Comparison of ENCODE assay signal across 8 mouse cellular contexts in genomic region chr4:105122429-105122828, GRCm38 (mm10). TPM values are rescaled to one million over a fixed set of nuclear protein-coding genes. Genes with fewer than 3 reads are reported as not detected.
DNase-seq lines count a peak whose midpoint lies in the region; ATAC-seq and TF ChIP-seq lines count a peak whose summit lies in the region.

No protein-coding gene starts in this region.

- peak; percentile 16 to 77; a peak in 2 of 4 replicates for TF ChIP-seq CTCF in CH12.LX (conservative IDR thresholded peaks at IDR 0.05 in 1 of 2, IDR thresholded peaks at IDR 0.05 in 1 of 2; ENCODE audit: low read depth in 2 of 2, low read length in 2 of 2)

- no peak overlapping the region for H3K9ac ChIP-seq in forebrain, embryonic 11.5 days (ENCODE audit: low read length)
- H3K9ac ChIP-seq in forebrain, embryonic 15.5 days (replicated peaks): no peak overlapping the region
- H3K9ac ChIP-seq in CH12.LX (ENCODE audit: insufficient read depth, low read depth): no peak overlapping the region

- intact Hi-C loops in gastrocnemius, postnatal 14 days (cut with DNase I; ENCODE audit: low total_unique reads): loop anchor here (5.0 to 10.0 kb wide), 2 partner anchors 78 to 210 kb away; partner anchors contain the start of gene Fyb2

- 53% methylated on average over 8 of the region's 8 CpGs for WGBS in forebrain, embryonic 11.5 days
- 50% methylated on average over 8 of the region's 8 CpGs for WGBS in forebrain, embryonic 15.5 days

- no peak for TF ChIP-seq EP300 in CH12.LX (IDR thresholded peaks at IDR 0.05; ENCODE audit: low read length)

- in situ Hi-C loops in CH12.LX (cut with MboI; ENCODE audit: low pct_ligation_motif_present, low pct_unique_long_range_greater_than_20kb, low sequenced_read_pairs): loop anchor here (10.0 kb wide), 1 partner anchor 88 kb away; no protein-coding TSS in a partner anchor

- no peaks in the 10 kb centered on the region for H3K36me3 ChIP-seq in forebrain, embryonic 11.5 days (ENCODE audit: control insufficient read depth, insufficient read depth, low read length)
- H3K36me3 ChIP-seq in forebrain, embryonic 15.5 days: no peaks in the 10 kb centered on the region
- H3K36me3 ChIP-seq in CH12.LX (replicated peaks in 1 of 2; ENCODE audit: control insufficient read depth in 1 of 2, insufficient read depth in 1 of 2, low read length in 1 of 2): no peaks in the 10 kb centered on the region

- no peak for ATAC-seq in forebrain, embryonic 11.5 days (replicated peaks; ENCODE audit: low FRiP score)
- ATAC-seq in forebrain, embryonic 15.5 days (replicated peaks): no peak
- ATAC-seq in megakaryocyte-erythroid progenitor cell, adult 5-6 weeks (replicated peaks; ENCODE audit: low FRiP score, low TSS enrichment, poor library complexity, severe bottlenecking): peak; percentile 70

- DNase-seq in forebrain, embryonic 11.5 days (ENCODE audit: low spot score): peak; percentile 82
- DNase-seq in CH12.LX (ENCODE audit: extremely low read depth): peak; percentile 56
- peak; percentile 58 for DNase-seq in cerebellum, adult 11-12 months
- DNase-seq in gastrocnemius, postnatal 14 days: peak; percentile 61
- peak; percentile 68 for DNase-seq in layer of hippocampus, adult 11-12 months (ENCODE audit: low spot score)
- peak; percentile 33 for DNase-seq in thymus, postnatal 25 days

- H3K4me1 ChIP-seq in forebrain, embryonic 11.5 days (replicated peaks; ENCODE audit: control insufficient read depth, insufficient read depth, low read length): no peaks in the 10 kb centered on the region
- H3K4me1 ChIP-seq in forebrain, embryonic 15.5 days: no peaks in the 10 kb centered on the region
- H3K4me1 ChIP-seq in CH12.LX (ENCODE audit: control insufficient read depth in 1 of 2, insufficient read depth in 2 of 2): no peaks in the 10 kb centered on the region

- no peak overlapping the region for H3K4me3 ChIP-seq in forebrain, embryonic 11.5 days (ENCODE audit: low read depth, low read length)
- H3K4me3 ChIP-seq in forebrain, embryonic 15.5 days: no peak overlapping the region
- H3K4me3 ChIP-seq in CH12.LX (replicated peaks in 1 of 3; ENCODE audit: low read depth in 2 of 3, low read length in 2 of 3, poor library complexity in 1 of 3): no peak overlapping the region

- H3K27ac ChIP-seq in forebrain, embryonic 11.5 days (ENCODE audit: low read depth, low read length): no peak overlapping the region
- no peak overlapping the region for H3K27ac ChIP-seq in forebrain, embryonic 15.5 days (replicated peaks)
- H3K27ac ChIP-seq in CH12.LX (ENCODE audit: insufficient read depth, low read depth): no peak overlapping the region

- dilution Hi-C loops in CH12.LX (cut with MboI; ENCODE audit: extremely low pct_ligation_motif_present, extremely low pct_unique_long_range_greater_than_20kb, low sequenced_read_pairs): no loop called here

- H3K4me2 ChIP-seq in forebrain, embryonic 11.5 days (ENCODE audit: low read depth, low read length, severe bottlenecking): no peak overlapping the region
- H3K4me2 ChIP-seq in forebrain, embryonic 15.5 days (replicated peaks): no peak overlapping the region
- no peak overlapping the region for H3K4me2 ChIP-seq in CH12.LX (ENCODE audit: insufficient read depth, low read depth, poor library complexity, severe bottlenecking)

- TF ChIP-seq RAD21 in CH12.LX (IDR thresholded peaks at IDR 0.05; ENCODE audit: low read depth, low read length): peak; percentile 62

- no peaks in the 10 kb centered on the region for H3K79me2 ChIP-seq in CH12.LX (replicated peaks; ENCODE audit: control insufficient read depth, extremely low read depth, insufficient read depth, poor library complexity, severe bottlenecking)

- TF ChIP-seq POLR2A in CH12.LX (IDR thresholded peaks at IDR 0.05; ENCODE audit: low read depth, low read length): no peak

- no peaks in the 10 kb centered on the region for H3K9me3 ChIP-seq in forebrain, embryonic 11.5 days (ENCODE audit: control insufficient read depth, low read length)
- no peaks in the 10 kb centered on the region for H3K9me3 ChIP-seq in forebrain, embryonic 15.5 days
- H3K9me3 ChIP-seq in CH12.LX (replicated peaks; ENCODE audit: low read length): no peaks in the 10 kb centered on the region

- H3K27me3 ChIP-seq in forebrain, embryonic 11.5 days (ENCODE audit: control insufficient read depth, insufficient read depth, low read length): no peaks in the 10 kb centered on the region
- H3K27me3 ChIP-seq in forebrain, embryonic 15.5 days: no peaks in the 10 kb centered on the region
- H3K27me3 ChIP-seq in CH12.LX (replicated peaks): no peaks in the 10 kb centered on the region

TF ChIP-seq in CH12.LX, 34 proteins besides CTCF, POLR2A, EP300 and RAD21:
- TF ChIP-seq JUN (IDR thresholded peaks at IDR 0.05; ENCODE audit: insufficient read depth, low read depth, low read length) (no peak), SIN3A (IDR thresholded peaks at IDR 0.05; ENCODE audit: low read length) (no peak), SMC3 (IDR thresholded peaks at IDR 0.05; ENCODE audit: low read depth, low read length) (peak; percentile 78), NRF1 (IDR thresholded peaks at IDR 0.05; ENCODE audit: low read depth, low read length) (no peak), ZNF384 (IDR thresholded peaks at IDR 0.05; ENCODE audit: low read depth, low read length) (no peak), BHLHE40 (IDR thresholded peaks at IDR 0.05; ENCODE audit: low read depth, low read length) (peak; percentile 53; the same call in 1 of the 2 replicates), MXI1 (IDR thresholded peaks at IDR 0.05; ENCODE audit: low read depth, low read length) (no peak), MEF2A (IDR thresholded peaks at IDR 0.05; ENCODE audit: borderline replicate concordance, low read depth, low read length) (no peak), ZC3H11A (IDR thresholded peaks at IDR 0.05; ENCODE audit: low read depth, low read length) (peak; percentile 18; the same call in 1 of the 2 replicates)

RNA-seq across cellular contexts. Expression of gene Prkaa2, which starts 12.7 kb away (rescaled TPM):
- polyA plus RNA-seq in forebrain, embryonic 11.5 days (2014; fragmentation: Nextera tagmentation; extraction: Ambion mirVana): 2.5 and 3.3 TPM in 2 replicates
- polyA plus RNA-seq in forebrain, embryonic 15.5 days (2015; fragmentation: Nextera tagmentation; extraction: Ambion mirVana): 11.2 and 11.5 TPM in 2 replicates
- 0.34 and 0.68 TPM in 2 replicates for total RNA-seq in CH12.LX (2012; rRNA removed)
- 0.23 TPM in 2 replicates for total RNA-seq in CH12.LX (2014; rRNA removed)
- 0.20 and 0.29 TPM in 2 replicates for polyA plus RNA-seq in CH12.LX (2012; ENCODE audit: insufficient read length, low read depth)
- 10 to 100 TPM; 88.8 to 96.3 TPM for total RNA-seq in gastrocnemius, postnatal 14 days (2021)
- 0.04 TPM in 1 of 2 replicates, not detected in the other for total RNA-seq in megakaryocyte-erythroid progenitor cell, adult 5-6 weeks (2014; fragmentation: Nextera tagmentation)
- not detected in 2 replicates for total RNA-seq in megakaryocyte-erythroid progenitor cell, adult 5-6 weeks (2017)

RNA-seq across cellular contexts. Expression of gene Plpp3, which starts 34.7 kb away (rescaled TPM):
- 69.9 and 71.6 TPM in 2 replicates for polyA plus RNA-seq in forebrain, embryonic 11.5 days (2014; fragmentation: Nextera tagmentation; extraction: Ambion mirVana)
- 74.4 and 75.6 TPM in 2 replicates for polyA plus RNA-seq in forebrain, embryonic 15.5 days (2015; fragmentation: Nextera tagmentation; extraction: Ambion mirVana)
- 0.17 and 0.34 TPM in 2 replicates for total RNA-seq in CH12.LX (2012; rRNA removed)
- total RNA-seq in CH12.LX (2014; rRNA removed): 1.2 and 1.3 TPM in 2 replicates
- 1.0 and 1.6 TPM in 2 replicates for polyA plus RNA-seq in CH12.LX (2012; ENCODE audit: insufficient read length, low read depth)
- total RNA-seq in gastrocnemius, postnatal 14 days (2021): 10 to 100 TPM; 62.1 to 63.0 TPM
- total RNA-seq in megakaryocyte-erythroid progenitor cell, adult 5-6 weeks (2014; fragmentation: Nextera tagmentation): 0.47 and 0.94 TPM in 2 replicates
- 0.72 TPM in 1 of 2 replicates, not detected in the other for total RNA-seq in megakaryocyte-erythroid progenitor cell, adult 5-6 weeks (2017)

Comparison
In these comparisons a context has a peak if more than half of its experiments do, and no peak if none do; other contexts are left out.
1. RNA of gene Prkaa2, which starts 12.7 kb away (total RNA-seq): 88.8 to 96.3 TPM in gastrocnemius, postnatal 14 days; 0.23 to 0.68 TPM in CH12.LX and 0.04 TPM in megakaryocyte-erythroid progenitor cell, adult 5-6 weeks; every median in the first group is over 10 times any median in the second.
2. RNA of gene Plpp3, which starts 34.7 kb away (total RNA-seq): 62.1 to 63.0 TPM in gastrocnemius, postnatal 14 days; 0.17 to 1.3 TPM in CH12.LX and 0.47 to 0.94 TPM in megakaryocyte-erythroid progenitor cell, adult 5-6 weeks; every median in the first group is over 10 times any median in the second.
3. Peak in every context shown above with its lines, with median percentiles within 50 percentile points of each other: DNase-seq.